In genomic region chr3:89522450-89523128, GRCm38 (mm10) we compare ENCODE assay signal across 9 mouse cellular contexts. TPM values are rescaled to one million over a fixed set of nuclear protein-coding genes. Genes with fewer than 3 reads are reported as not detected.
DNase-seq lines count a peak whose midpoint lies in the region; ATAC-seq and TF ChIP-seq lines count a peak whose summit lies in the region.
"Had no signal": no experiment of that assay in that cellular context is flagged by ENCODE, and none has a peak within 500 bp of the region (broad histone marks: within the 10 kb centered on the region; RNA-seq: fewer than 3 reads in every experiment).

No protein-coding gene starts in this region.

- no peaks in the 10 kb centered on the region for H3K9me3 ChIP-seq in forebrain, embryonic 11.5 days (ENCODE audit: control insufficient read depth, low read length)
- H3K9me3 ChIP-seq in hindbrain, embryonic 12.5 days (replicated peaks): no peaks in the 10 kb centered on the region
- no peaks in the 10 kb centered on the region for H3K9me3 ChIP-seq in neural tube, embryonic 13.5 days

- 29% methylated on average over 6 of the region's 6 CpGs for WGBS in forebrain, embryonic 11.5 days
- WGBS in hindbrain, embryonic 12.5 days: 28% methylated on average over 6 of the region's 6 CpGs
- WGBS in neural tube, embryonic 13.5 days: 35% methylated on average over 6 of the region's 6 CpGs
- 23% methylated on average over 6 of the region's 6 CpGs for WGBS in cerebellum, adult 2 months

- H3K36me3 ChIP-seq in forebrain, embryonic 11.5 days (ENCODE audit: control insufficient read depth, insufficient read depth, low read length): no peaks in the 10 kb centered on the region
- H3K36me3 ChIP-seq in hindbrain, embryonic 12.5 days: no peaks in the 10 kb centered on the region
- H3K36me3 ChIP-seq in neural tube, embryonic 13.5 days: no peaks in the 10 kb centered on the region

- no peak for ATAC-seq in forebrain, embryonic 11.5 days (replicated peaks; ENCODE audit: low FRiP score)
- no peak for ATAC-seq in hindbrain, embryonic 12.5 days (ENCODE audit: low FRiP score)
- ATAC-seq in neural tube, embryonic 13.5 days (ENCODE audit: low read depth): no peak

- no peak overlapping the region for H3K9ac ChIP-seq in forebrain, embryonic 11.5 days (ENCODE audit: low read length)
- H3K9ac ChIP-seq in hindbrain, embryonic 12.5 days: peak overlapping the region; percentile 37; the same call in 1 of the 2 replicates
- peak overlapping the region; percentile 73 for H3K9ac ChIP-seq in neural tube, embryonic 13.5 days

- H3K4me3 ChIP-seq in forebrain, embryonic 11.5 days (ENCODE audit: low read depth, low read length): 0 out of 2 replicates have a peak overlapping the region, but pooled peaks have one; percentile 31
- peak overlapping the region; percentile 37 for H3K4me3 ChIP-seq in hindbrain, embryonic 12.5 days
- peak overlapping the region; percentile 44 for H3K4me3 ChIP-seq in neural tube, embryonic 13.5 days
- H3K4me3 ChIP-seq in cerebellum, adult 2 months (replicated peaks; ENCODE audit: insufficient read depth, low read depth, low read length): no peak overlapping the region

- no peak for TF ChIP-seq POLR2A in cerebellum, adult 2 months (IDR thresholded peaks at IDR 0.05; ENCODE audit: borderline replicate concordance, insufficient read depth, low read length)

- H3K4me2 ChIP-seq in forebrain, embryonic 11.5 days (ENCODE audit: low read depth, low read length, severe bottlenecking): peak overlapping the region; percentile 73
- peak overlapping the region; percentile 67 for H3K4me2 ChIP-seq in hindbrain, embryonic 12.5 days (replicated peaks)
- H3K4me2 ChIP-seq in neural tube, embryonic 13.5 days: peak overlapping the region; percentile 75

- peak; percentile 32 to 37 for DNase-seq in layer of hippocampus, adult 8-10 months (ENCODE audit: low spot score in 2 of 2)
- DNase-seq in layer of hippocampus, adult 11-12 months (ENCODE audit: low spot score): no peak
- no peak for DNase-seq in forebrain, embryonic 11.5 days (ENCODE audit: low spot score)
- DNase-seq in cerebellum, adult 2 months: no peak
- DNase-seq in urinary bladder, adult 2 months (ENCODE audit: low spot score): no peak
- DNase-seq in frontal cortex, postnatal 14 days (ENCODE audit: low spot score in 2 of 2): no peak

- no peak overlapping the region for H3K27ac ChIP-seq in forebrain, embryonic 11.5 days (ENCODE audit: low read depth, low read length)
- no peak overlapping the region for H3K27ac ChIP-seq in hindbrain, embryonic 12.5 days
- peak overlapping the region; percentile 1; the same call in 1 of the 2 replicates for H3K27ac ChIP-seq in neural tube, embryonic 13.5 days (replicated peaks)
- no peak overlapping the region for H3K27ac ChIP-seq in cerebellum, adult 2 months (ENCODE audit: insufficient read depth, low read length)
- H3K27ac ChIP-seq: macrophage had no signal

- peaks cover 7% of the 10 kb centered on the region; the same call in 1 of the 2 replicates for H3K27me3 ChIP-seq in forebrain, embryonic 11.5 days (ENCODE audit: control insufficient read depth, insufficient read depth, low read length)
- peaks cover 32% of the 10 kb centered on the region for H3K27me3 ChIP-seq in hindbrain, embryonic 12.5 days
- peaks cover 38% of the 10 kb centered on the region for H3K27me3 ChIP-seq in neural tube, embryonic 13.5 days
- H3K27me3 ChIP-seq in cerebellum, adult 2 months (ENCODE audit: control insufficient read depth, insufficient read depth, low read length): no peaks in the 10 kb centered on the region; the same call in 1 of the 2 replicates

- TF ChIP-seq CTCF in cerebellum, adult 2 months (IDR thresholded peaks at IDR 0.05; ENCODE audit: borderline replicate concordance, insufficient read depth, low read depth, low read length): no peak

- peaks cover 13% of the 10 kb centered on the region for H3K4me1 ChIP-seq in forebrain, embryonic 11.5 days (replicated peaks; ENCODE audit: control insufficient read depth, insufficient read depth, low read length)
- H3K4me1 ChIP-seq in hindbrain, embryonic 12.5 days: peaks cover 45% of the 10 kb centered on the region
- peaks cover 69% of the 10 kb centered on the region for H3K4me1 ChIP-seq in neural tube, embryonic 13.5 days (replicated peaks)
- no peaks in the 10 kb centered on the region for H3K4me1 ChIP-seq in cerebellum, adult 2 months (ENCODE audit: control insufficient read depth, insufficient read depth, low read length)

RNA-seq across cellular contexts. Expression of gene Kcnn3, which starts 2.6 kb away (rescaled TPM):
- 10 to 100 TPM; 21.9 to 26.5 (median 25.8) TPM for total RNA-seq in layer of hippocampus, adult 8-10 months (2022)
- 1.3 and 1.8 TPM in 2 replicates for polyA plus RNA-seq in forebrain, embryonic 11.5 days (2014; fragmentation: Nextera tagmentation; extraction: Ambion mirVana)
- polyA plus RNA-seq in hindbrain, embryonic 12.5 days (2016; fragmentation: Nextera tagmentation; extraction: Ambion mirVana): 4.0 and 4.2 TPM in 2 replicates
- polyA plus RNA-seq in neural tube, embryonic 13.5 days (2015; fragmentation: Nextera tagmentation; extraction: Ambion mirVana): 4.8 and 5.5 TPM in 2 replicates
- 6.1 and 6.2 TPM in 2 replicates for polyA plus RNA-seq in cerebellum, adult 2 months (2012; rRNA removed)
- 10.6 and 16.4 TPM in 2 replicates for polyA plus RNA-seq in urinary bladder, adult 2 months (2012; rRNA removed)

Comparison
In these comparisons a context has a peak if more than half of its experiments do, and no peak if none do; other contexts are left out.
1. DNase-seq: peak in layer of hippocampus, adult 8-10 months (2 of 2); none in layer of hippocampus, adult 11-12 months (single experiment), forebrain, embryonic 11.5 days (single experiment), cerebellum, adult 2 months (0 of 2), urinary bladder, adult 2 months (single experiment) and frontal cortex, postnatal 14 days (0 of 2).
2. Peak in every context shown above with its lines, with median percentiles within 50 percentile points of each other: H3K4me2 ChIP-seq.